Mouse (Mus musculus) ZHBTc4 (cell line): ENCODE results near the gene Cdrt4.

ENCODE experiments used
- DNase-seq: peaks from one replicate; pipeline ENCODE4 v3.0.0-alpha.2; 2011; ENCODE audit warnings: low read depth, low spot score

Gene Cdrt4

DNA sequence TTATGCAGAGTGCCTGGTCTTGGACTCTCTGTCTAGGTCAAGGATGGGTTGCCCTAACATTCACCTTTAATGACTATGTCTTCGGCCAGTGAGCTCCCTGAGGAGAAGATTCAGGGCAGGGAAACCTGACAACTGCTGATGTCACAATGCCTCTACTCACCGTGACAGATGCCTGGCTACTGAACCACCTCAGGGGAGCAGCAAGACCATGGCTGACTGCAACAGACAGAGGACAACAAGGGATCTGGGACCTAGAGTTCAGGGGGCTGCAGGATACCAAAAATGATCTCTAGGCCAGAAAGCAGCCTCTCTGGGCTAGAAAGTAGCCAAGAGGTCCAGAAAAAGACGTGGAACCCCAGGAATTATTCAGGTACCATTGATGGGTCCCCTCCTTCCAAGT, at the start of gene Cdrt4:
Gene Cdrt4, plus strand, starts transcription at position 182 of the 400 bp plus-strand sequence.
- no peak for DNase-seq

DNA sequence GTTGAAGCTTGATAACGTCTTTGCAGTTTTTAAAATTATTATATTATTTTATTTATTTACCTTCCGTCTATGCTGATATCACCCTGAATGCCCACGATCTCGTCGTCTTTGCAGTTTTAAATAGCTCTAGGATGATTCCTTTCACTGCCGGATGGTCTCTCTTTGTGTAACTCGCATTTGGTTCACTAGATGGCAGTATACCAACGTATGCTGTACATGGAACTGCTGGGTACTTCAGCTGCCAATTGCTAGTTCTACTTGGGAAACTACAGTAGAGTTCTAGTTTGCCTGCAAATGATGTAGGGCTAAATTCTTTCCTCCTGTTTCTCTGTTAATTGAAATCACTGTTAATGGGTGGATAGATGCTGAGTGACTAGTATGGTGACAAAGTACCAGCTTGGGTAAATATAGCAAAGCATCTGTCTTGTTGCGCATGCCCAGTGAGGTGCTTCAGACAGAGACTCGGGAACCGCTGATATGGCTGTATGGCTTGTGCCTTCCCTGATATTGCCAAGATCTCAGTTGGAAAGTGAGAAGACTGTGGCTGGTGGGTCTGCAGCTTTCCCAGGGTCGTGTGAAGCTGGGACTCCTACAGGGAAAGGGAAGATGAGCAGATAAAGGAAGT, 49.2 kb upstream of the Cdrt4 start:
- DNase-seq, result peak; percentile 81

DNA sequence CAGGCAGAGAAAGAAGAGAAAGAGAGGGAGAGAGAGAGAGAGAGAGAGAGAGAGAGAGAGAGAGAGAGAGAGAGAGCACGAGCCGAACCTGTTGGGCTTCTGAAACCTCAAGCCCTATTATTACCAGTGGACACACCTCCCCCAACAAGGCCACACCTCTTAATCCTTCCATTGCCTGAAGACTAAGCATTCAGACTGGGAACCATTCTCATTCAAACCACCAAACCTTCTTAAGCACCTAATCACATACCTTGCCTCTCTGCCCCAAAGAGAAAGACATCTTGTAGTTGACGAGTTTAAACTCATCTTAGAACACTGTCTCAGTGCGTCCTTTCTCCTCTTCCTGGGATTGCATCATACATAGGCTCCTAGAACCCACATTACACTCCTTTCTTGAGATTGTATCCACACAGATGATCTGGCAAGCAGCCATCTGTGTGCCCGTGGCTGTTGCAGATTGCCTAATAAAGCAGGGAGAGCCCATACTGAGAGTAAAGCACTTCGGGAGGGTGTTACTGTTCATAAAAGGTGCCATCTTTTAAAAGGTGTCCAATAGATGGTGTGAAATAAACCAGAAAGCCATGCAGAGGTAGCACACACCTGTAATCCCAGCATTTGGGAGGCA, 47.0 kb upstream of the Cdrt4 start:
- peak; percentile 77 for DNase-seq

DNA sequence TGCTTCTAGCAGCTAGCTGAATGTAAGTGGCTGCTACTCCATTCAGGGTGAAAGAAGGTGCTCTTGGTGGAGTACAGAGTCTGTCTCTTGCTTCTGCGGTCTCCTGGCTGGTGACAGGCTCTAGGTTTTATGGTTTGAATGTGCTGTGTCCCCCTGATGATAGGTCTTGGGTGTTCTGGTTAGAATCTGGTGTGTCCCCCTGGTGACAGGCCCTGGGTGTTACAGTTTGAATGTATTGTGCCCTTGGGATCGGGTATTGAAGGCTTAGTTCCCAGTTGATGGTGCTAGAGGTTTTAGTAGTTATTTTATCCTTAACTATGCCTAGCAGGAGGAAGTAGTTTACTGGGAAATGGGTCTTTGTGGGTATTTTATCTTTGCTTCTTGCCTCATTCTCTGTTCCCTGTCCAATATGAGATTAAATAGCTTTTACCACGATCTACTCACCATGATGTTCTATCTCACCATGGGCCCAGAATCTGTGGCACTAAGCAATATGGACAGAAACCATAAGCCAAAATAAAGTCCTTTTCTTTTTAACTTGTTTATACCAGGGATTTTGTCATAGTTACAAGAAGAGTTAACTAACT, 41.2 kb upstream of the Cdrt4 start:
- peak; percentile 46 for DNase-seq

DNA sequence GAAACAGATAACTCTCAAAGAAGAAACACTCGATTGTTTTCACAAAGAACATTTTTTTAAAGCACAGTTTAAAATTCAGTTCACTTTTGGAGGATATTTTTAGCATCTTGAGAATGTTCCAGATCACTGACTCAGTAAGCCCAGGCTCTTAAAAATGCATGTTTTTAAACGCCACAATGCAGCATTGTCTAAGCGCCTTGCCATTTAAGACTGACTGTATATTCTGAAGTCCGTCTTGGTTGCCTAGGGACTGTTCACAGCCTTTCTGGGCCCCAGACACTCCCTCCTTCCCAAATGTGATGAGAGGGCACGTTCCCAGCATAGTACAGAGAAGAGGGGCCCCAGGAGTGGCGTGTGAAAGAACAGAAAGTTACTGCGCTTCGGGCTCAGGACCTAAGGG, 39.6 kb upstream of the Cdrt4 start:
- DNase-seq, result no peak

DNA sequence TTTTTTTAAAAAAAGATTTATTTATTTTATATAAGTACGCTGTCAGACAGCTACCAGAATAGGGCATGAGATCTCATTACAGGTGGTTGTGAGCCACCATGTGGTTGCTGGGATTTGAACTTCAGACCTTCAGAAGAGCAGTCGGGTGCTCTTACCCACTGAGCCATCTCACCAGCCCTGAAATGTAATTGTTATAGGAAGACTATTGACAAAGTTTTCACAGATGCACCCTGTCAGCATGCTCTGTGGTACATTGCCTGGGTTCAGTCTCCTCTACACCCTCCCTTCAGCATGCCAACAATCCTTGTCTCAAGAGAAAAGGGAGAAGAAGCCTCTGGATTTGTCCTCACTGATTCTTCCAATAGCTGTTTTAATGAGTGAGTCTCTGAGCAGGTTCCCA, 37.9 kb upstream of the Cdrt4 start:
- no peak for DNase-seq

DNA sequence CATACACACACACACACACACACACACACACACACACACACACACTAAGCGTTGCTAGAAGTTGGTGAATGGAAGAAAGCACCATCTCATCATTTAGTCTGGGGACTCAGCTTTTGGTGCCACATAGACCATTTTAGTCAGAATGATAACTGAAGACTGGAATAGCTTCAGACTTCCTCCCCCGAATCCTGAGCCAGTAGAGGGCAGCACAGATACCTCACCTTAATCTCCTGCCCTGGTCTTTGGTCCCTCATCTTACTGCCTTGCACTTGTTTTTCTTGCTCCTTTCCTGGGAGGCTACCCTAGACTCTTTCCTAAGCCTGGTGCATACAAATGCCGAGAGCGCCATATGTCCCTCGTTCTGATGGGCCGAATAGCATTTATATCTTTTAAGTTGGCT, 36.5 kb upstream of the Cdrt4 start:
- peak; percentile 50 for DNase-seq

DNA sequence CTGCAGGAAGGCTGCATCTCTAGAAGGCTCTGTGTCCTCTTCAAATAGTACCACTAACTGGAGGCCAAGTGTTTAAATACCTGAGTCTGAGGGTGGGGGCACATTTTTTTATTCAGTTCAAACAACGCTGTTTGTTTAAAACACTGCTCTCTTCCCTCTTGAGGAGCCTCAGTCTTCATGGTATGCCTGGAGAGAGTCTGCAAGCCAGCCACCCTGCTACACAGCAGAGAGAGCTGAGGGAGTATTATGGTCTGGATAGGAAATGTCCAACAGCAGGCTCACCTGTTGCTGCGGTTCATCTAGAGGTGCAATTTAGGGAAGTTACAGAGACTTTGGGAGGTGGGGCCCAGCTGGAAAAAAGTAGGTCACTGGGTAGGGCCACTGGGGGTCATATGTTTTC, 35.5 kb upstream of the Cdrt4 start:
- DNase-seq, result no peak

DNA sequence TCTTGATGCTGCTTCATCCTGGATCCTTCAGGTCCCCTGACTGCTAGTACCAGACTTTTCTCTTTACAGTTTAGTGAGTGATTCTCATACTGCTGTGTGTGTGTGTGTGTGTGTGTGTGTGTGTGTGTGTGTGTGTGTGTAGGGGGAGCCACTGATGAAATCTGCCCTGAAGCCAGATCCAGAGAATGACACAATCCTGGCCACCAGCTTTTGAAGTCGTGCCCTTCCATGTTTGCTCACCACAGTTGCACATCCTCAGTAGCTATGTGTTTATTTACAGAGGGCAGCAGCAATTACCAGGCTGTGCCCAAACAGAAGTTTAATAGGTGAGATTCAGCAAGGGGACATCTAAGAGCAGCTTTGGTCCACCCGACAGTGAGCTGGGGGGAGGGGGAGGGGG, 34.2 kb upstream of the Cdrt4 start:
- no peak for DNase-seq

DNA sequence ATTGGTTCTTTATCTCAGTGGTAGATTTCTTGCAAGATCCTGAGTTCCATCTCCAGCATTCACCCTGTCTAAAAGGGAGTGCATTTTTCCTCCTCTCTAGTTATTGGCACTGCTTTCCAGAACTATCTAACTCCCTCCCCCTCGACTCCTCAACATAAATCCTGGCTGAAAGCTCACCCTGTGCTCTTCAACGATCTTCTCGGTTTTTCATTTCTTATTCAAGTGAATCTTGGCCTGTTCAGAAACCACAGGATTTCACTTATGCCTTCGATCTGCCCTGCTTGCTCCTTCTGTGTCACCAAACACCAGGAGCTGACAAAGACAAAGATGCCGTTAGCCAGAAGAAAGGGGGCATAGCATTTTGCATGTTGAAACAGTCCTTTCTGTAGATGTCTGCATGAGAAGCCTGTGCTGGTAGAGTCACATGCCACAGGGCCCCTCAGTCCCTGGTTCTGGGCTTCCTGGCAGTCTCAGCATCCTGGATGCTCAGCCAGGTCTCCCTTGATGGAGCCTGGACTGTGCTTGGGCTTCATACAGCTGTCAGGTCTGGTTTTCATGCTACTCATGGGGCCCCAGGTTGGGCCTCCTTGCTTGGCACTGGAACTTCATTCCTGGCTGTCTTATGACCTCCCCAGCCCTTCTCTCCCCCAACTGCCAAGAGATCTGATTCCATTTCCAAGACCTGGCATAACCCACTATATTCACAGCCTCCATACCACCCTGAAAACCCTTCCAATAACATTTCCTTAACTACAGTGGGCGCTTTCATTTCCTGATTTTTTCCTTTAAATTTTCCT, 30.8 kb upstream of the Cdrt4 start:
- DNase-seq, result no peak

DNA sequence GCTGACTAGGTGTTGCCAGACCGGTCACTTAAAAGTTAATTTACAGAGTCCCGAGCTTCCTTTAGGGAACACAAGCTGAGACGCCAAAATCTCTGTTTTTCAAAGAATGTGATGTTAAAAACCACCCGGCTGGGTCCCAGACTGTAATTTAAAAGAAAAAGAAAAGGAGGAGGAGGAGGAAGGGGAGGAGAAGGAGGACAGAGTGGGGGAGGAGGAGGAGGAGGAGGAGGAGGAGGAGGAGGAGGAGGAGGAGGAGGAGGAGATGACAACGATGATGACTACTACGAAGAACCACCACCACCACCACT, 30.3 kb upstream of the Cdrt4 start:
- DNase-seq, result no peak

DNA sequence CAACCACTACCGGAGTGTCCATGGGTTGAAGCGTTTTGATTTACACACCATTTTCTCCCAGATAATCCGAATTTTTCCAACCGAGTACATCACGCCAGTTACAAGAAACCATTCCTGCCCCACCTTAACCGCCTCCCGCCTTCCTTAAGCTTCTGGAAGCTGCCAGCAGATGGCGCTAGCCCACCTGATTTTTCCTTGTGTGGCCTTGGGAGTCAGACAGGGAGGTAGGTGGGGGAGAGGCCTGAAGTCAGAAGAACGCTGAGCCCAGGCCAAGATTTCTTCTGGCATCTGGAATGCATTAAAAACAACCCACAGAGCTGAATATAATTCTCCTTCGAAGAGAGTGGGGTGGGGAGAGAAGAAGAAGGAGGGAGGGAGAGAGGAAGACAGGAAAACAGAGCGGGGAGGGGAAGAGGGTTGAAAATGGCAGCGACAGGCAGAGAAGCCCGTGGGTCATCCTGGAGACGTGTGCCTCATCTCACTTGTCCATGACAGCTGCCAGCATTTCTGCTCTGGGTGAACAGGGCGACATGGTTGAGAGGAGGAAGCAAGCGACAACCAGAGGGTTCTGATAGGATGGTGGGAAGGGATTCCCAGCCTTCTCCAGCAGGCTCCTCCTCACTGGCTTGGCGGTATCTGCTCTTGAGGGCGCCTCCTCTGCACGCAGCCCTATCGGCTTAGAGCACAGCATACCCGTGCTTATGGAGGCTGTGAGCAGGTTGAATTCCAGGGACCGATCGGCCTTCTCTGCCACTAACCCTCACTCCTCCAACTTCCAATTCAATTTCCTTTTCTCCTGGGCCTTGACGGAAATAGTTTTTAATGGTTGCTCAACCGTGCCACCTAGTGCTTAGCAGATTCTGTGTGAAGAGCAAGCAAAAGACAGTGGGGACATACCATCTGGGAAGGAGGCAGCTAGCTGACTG, 29.7 kb upstream of the Cdrt4 start:
- DNase-seq, result peak; percentile 94

DNA sequence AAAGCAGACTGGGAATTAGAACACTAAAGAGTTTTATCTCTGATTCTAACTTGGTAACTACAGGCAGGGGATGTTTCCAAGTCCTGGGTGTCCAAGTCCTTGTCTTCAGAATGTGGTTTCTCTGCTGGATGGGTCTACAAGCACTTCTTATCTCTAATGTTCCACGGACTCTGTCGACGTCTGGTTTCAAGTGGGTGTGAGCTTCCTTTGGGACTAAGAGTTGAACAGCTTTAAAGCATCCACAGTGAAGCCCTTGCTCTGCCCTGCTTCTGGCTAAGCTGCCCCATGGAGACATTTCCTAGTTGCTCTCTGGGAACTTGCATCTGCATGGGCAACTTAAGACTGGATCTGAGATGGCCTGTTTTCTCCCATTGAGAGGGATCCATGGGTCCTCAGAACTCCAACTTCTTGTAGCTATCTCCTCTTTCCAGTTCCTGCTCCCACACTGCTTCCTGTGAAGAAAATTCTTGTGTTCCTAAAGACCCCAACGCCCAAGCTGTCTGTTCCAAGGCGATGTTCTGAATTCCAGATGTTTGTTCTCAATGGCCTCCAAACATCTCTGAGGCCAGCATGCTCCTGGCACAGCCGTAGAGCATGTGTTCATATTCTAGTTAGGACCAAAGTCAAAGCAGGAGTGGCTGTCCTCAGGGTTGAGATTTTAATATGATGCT, 26.8 kb upstream of the Cdrt4 start:
- no peak for DNase-seq

DNA sequence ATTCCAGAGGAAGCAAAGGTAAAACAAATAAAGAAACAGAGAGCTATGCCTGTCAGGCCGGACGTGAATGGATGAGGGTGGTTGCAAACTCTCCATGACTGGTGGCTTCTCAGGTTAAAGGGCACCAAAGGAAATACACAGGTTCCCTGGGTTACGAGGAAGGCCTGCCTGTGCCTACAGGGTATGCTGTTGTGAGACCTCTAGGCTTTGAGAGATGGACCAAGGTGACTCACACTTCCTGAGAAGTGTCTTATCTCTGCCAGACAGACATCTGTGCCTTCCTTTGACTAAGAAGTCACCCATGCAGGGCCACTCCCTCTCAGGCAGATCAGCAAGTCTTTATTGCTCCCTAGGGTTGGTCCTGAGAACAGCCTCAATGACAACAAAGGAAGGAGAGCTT, 21.2 kb upstream of the Cdrt4 start:
- DNase-seq, result peak; percentile 63

DNA sequence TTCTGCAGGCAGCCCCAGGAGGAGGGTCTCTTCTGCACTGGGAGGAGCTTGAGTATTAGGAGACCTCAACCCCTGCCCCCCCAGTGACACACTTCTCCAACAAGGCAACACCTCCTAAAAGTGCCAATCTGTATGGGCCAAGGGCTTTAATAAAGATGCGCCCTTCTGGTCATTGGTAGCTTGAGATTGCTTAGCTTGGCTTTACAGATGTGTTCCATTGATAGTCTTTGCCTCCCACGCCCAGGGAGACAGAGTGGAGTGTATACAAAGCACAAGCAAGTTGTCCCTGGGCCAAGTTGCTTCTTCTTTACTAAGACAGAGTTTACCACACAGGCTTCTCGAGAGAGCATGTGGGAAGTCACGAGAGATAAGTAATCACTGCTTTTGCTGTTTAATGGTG, 20.4 kb upstream of the Cdrt4 start:
- DNase-seq, result no peak

DNA sequence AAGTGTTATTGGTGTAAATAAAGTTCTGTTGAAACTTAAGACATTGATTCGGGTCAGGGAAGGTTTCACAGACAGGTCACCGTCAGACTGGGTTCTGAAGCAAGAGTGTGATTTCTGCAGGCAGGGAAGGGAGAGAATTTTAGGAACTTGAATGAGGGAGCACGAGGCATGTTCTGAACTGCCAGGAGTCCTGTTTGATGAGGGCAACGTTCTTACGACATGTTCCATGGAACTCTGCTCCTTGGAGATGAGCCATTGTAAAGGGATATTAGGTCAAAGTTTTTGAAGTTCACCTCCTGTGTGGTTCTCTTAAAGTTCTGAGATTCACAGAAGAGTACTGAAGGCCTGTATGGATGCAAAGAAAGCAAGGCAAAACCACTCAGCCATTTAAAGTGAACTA, 19.9 kb upstream of the Cdrt4 start:
- DNase-seq, result no peak

DNA sequence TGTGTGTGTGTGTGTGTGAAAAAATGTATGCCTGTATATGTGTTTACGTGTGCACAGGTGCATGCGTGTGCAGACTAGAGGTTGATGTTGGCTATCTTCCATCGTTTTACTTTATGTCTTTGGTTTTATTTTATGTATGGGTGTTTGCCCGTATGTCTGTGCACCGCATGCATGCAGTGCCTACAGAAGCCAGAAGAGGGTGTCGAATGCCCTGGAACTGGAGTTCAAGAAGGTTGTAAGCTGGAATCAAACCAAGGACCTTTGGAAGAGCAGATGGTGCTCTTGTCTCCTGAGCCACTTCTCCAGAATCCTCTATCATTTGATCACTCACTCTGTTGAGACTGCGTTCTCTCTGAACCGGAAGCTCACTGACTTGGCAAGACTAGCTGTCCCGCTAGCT, 17.9 kb upstream of the Cdrt4 start:
- peak; percentile 71 for DNase-seq

DNA sequence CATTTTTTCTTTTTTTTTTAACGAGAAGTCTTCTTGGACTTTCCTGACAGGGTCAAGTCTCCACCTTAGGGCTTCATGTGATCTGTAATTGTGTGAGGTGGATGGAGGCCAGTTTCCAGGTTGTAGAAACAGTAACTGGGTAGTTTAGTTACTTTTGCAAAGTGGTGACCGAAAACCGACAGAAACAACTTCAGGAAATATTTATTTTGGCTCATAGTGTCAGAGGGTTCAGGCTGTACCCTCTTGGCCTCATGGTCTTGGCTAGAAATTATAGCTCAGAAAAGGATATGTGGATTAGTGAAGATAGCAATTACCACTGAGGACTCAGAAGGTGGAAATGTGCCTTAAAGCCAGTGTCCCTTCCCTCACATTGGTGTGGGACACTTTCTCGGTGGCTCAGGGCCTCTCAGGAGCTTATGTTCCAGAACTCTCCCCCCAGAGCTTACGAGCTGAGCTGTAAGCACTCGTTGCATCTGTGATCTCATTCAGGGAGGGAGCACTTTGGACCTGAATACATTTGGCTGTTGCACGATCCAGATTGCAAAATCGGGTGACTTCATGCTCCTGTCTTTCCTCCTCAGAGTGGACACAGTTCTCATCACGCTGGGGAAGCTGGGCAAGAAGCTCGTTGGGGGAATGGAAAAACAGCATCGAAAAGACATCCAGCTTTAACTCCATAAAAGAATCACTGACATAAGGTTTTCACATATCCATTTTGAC, 16.0 kb upstream of the Cdrt4 start:
- no peak for DNase-seq

DNA sequence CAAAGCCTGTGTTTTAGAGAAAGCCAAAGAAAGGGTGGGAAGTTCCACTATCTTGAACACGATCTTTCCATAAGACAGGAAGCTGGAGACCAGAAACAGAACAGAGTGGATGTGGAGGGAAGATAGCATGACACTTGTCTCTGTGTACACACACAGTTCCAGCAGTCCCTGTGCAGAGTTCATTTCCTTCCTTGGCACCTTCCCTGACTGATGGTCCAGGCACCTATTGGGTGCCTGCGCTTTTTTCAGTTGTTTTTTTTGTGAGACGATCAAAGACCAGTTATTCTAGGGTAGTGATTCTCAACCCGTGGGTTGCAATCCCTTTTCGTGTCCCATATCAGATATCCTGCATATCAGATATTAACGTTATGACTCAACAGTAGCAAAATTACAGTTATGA, 13.0 kb upstream of the Cdrt4 start:
- DNase-seq, result no peak

DNA sequence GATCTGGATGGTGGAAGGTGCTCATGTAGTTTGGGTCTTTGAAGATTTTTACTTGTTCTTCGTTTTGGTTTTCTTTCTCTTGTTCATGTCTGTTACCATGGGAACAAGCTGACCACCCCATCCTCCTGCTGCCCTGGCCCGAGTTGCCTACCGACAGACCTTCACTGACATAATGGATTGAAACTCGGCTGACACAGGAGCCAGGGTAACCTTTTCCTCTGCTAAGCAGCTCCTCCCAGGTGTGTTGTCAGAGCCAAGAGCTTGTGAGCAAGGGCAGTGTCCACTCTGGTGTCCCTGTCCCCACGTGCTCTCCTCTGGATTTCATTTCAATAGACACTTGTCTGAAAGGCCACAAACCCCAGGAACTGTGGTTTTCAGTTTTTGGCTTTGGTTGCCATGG, 12.1 kb upstream of the Cdrt4 start:
- no peak for DNase-seq

DNA sequence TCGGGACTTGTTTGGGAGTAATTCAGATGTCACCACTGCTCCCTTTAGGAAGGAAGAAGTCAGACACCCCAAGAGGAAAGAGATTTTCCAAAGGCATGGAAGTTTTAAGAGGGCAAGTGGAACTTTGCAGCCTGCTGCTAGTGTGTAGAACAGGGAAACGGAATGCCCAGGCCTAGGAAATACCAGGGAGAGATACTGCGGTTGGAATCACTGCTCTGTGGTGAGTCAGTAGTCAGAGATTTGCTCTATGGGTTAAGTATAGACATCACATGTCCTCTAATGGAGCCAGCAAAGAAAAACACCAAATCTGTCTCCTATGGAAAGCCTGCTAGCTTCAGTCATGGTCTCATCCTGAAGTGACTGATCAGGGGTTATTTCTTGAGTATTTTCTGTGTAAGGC, 10.8 kb upstream of the Cdrt4 start:
- DNase-seq, result peak; percentile 19
